Mouse (Mus musculus): ENCODE data around the gene Cox4i2.

The Cox4i2 gene

GRCm38 (mm10) chr2:152769677-152770076 is 15.7 kb downstream of the Cox4i2 start:
- no peak for DNase-seq (ENCODE audit: low spot score in 2 of 2)

- DNase-seq (ENCODE audit: low spot score in 2 of 2) = no peak
Observed at GRCm38 (mm10) chr2:152771571-152771970, 17.6 kb downstream of the Cox4i2 start.

GRCm38 (mm10) chr2:152772231-152772630 is 18.3 kb downstream of the Cox4i2 start:
- no peak for DNase-seq (ENCODE audit: low spot score in 2 of 2)

GRCm38 (mm10) chr2:152775357-152775756 is 21.4 kb downstream of the Cox4i2 start:
- peak; percentile 50 to 70 for DNase-seq (ENCODE audit: low spot score in 2 of 2)

- no peak for DNase-seq (ENCODE audit: low spot score in 2 of 2)
Observed at GRCm38 (mm10) chr2:152776019-152776418, 22.0 kb downstream of the Cox4i2 start.

- no peak for DNase-seq (ENCODE audit: low spot score in 2 of 2)
Observed at GRCm38 (mm10) chr2:152776435-152776834, 22.5 kb downstream of the Cox4i2 start.

GRCm38 (mm10) chr2:152777081-152777480 is 23.1 kb downstream of the Cox4i2 start:
- DNase-seq (ENCODE audit: low spot score in 2 of 2) = no peak

- DNase-seq (ENCODE audit: low spot score in 2 of 2) = no peak
Observed at GRCm38 (mm10) chr2:152780466-152780865, 26.5 kb downstream of the Cox4i2 start.

GRCm38 (mm10) chr2:152781031-152781711 is 27.2 kb downstream of the Cox4i2 start:
- DNase-seq (ENCODE audit: low spot score in 2 of 2) = no peak

- no peak for DNase-seq (ENCODE audit: low spot score in 2 of 2)
Observed at GRCm38 (mm10) chr2:152782656-152783055, 28.7 kb downstream of the Cox4i2 start.

GRCm38 (mm10) chr2:152783241-152783640 is 29.3 kb downstream of the Cox4i2 start:
- no peak for DNase-seq (ENCODE audit: low spot score in 2 of 2)

GRCm38 (mm10) chr2:152784640-152785039 is 30.7 kb downstream of the Cox4i2 start:
- DNase-seq (ENCODE audit: low spot score in 2 of 2) = no peak

GRCm38 (mm10) chr2:152785446-152786350 is 31.7 kb downstream of the Cox4i2 start:
- no peak for DNase-seq (ENCODE audit: low spot score in 2 of 2)

- no peak for DNase-seq (ENCODE audit: low spot score in 2 of 2)
Observed at GRCm38 (mm10) chr2:152787136-152787535, 33.2 kb downstream of the Cox4i2 start.

GRCm38 (mm10) chr2:152787543-152787942 is 33.6 kb downstream of the Cox4i2 start:
- DNase-seq (ENCODE audit: low spot score in 2 of 2) = no peak

GRCm38 (mm10) chr2:152788892-152789421 is 35.0 kb downstream of the Cox4i2 start:
- peak in 1 of 2 experiments; percentile 35 for DNase-seq (ENCODE audit: low spot score in 2 of 2)

GRCm38 (mm10) chr2:152789591-152789999 is 35.6 kb downstream of the Cox4i2 start:
- DNase-seq (ENCODE audit: low spot score in 2 of 2) = peak; percentile 68 to 70

GRCm38 (mm10) chr2:152792461-152792860 is 38.5 kb downstream of the Cox4i2 start:
- no peak for DNase-seq (ENCODE audit: low spot score in 2 of 2)

- no peak for DNase-seq (ENCODE audit: low spot score in 2 of 2)
Observed at GRCm38 (mm10) chr2:152793381-152793780, 39.4 kb downstream of the Cox4i2 start.

- DNase-seq (ENCODE audit: low spot score in 2 of 2) = peak; percentile 69 to 82
Observed at GRCm38 (mm10) chr2:152794281-152794827, 40.4 kb downstream of the Cox4i2 start.

- no peak for DNase-seq (ENCODE audit: low spot score in 2 of 2)
Observed at GRCm38 (mm10) chr2:152797589-152797988, 43.6 kb downstream of the Cox4i2 start.

All from thymus, postnatal 10 days (tissue).